Mouse (Mus musculus) heart, postnatal 0 days (tissue): ENCODE measurements around the gene Wdr66.
"Not testable (repeated sequence)": the region's sequence is repeated elsewhere in the genome, so short reads cannot be mapped to it uniquely, and the experiment has no call there.

Experiments
- CTCF ChIP-seq: IDR thresholded peaks from 2 replicates; pipeline ENCODE4 v1.5.1; 2016; ENCODE audit warnings: antibody characterized with exemption, control low read depth, low read depth
- EP300 ChIP-seq: IDR thresholded peaks from 2 replicates; pipeline ENCODE4 v1.6.1; 2016; ENCODE audit warnings: antibody characterized with exemption, low read depth

DNA sequence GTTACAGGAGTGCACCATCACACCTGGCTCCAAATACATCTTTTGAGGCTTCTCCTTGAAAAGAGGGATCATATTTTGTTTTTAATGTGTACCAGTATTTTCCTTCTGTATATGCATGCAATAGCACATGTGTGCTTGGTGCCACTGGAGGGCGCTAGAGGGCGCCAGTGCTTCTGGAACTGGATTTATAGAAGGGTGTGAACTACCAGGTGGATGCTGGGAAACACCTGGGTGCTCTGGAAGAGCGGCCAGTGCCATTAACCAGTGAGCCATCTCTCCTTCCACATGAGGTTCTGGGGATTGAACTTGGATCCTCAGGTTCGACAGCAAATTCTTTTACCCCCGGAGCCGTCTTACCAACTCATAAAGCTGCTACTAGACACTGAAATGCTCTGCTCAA, 28.0 kb upstream of the Wdr66 start:
- TF ChIP-seq CTCF, EP300: not testable (repeated sequence)
